Mouse (Mus musculus): ENCODE data around the gene Cysrt1. TPM values are rescaled to one million over a fixed set of nuclear protein-coding genes. Genes with fewer than 3 reads are reported as not detected.
A peak's percentile ranks its signal among the peaks of the same experiment; 100 is the strongest.

Cysrt1 gene
- total and polyA plus RNA-seq, 2 experiments from 2014 or later = not detected

GRCm38 (mm10) chr2:25278928-25279882, 37.0 kb upstream of the Cysrt1 start:
- no peak overlapping the region for H3K4me2 ChIP-seq (ENCODE audit: low read depth, low read length)
- no peaks in the 10 kb centered on the region for H3K9me3 ChIP-seq (replicated peaks; ENCODE audit: control insufficient read depth, low read length)
- TF ChIP-seq CTCF (IDR thresholded peaks at IDR 0.05; ENCODE audit: low read depth) (peak; percentile 83), EP300 (IDR thresholded peaks at IDR 0.05; ENCODE audit: low read depth) (no peak)
- H3K36me3 ChIP-seq (replicated peaks; ENCODE audit: control insufficient read depth, insufficient read depth, low read length) = peaks cover 93% of the 10 kb centered on the region
- ATAC-seq (ENCODE audit: insufficient read depth, low read depth) (0 out of 2 replicates have a peak, but pooled peaks have one; percentile 33), DNase-seq (ENCODE audit: low spot score) (peak; percentile 74)
- no peaks in the 10 kb centered on the region for H3K27me3 ChIP-seq (ENCODE audit: control insufficient read depth, insufficient read depth, low read length)
- no peak overlapping the region for H3K4me3 ChIP-seq (ENCODE audit: low read depth, low read length)
- no peak overlapping the region for H3K9ac ChIP-seq (replicated peaks; ENCODE audit: low read depth, low read length)
- 55% methylated on average over 13 of the region's 13 CpGs for WGBS
- H3K4me1 ChIP-seq (ENCODE audit: control insufficient read depth, insufficient read depth) = no peaks in the 10 kb centered on the region
- no peak overlapping the region for H3K27ac ChIP-seq (ENCODE audit: low read depth)

- DNase-seq (ENCODE audit: low spot score) (no peak), ATAC-seq (ENCODE audit: insufficient read depth, low read depth) (no peak)
- TF ChIP-seq EP300 (IDR thresholded peaks at IDR 0.05; ENCODE audit: low read depth) = no peak
- TF ChIP-seq CTCF (IDR thresholded peaks at IDR 0.05; ENCODE audit: low read depth) = no peak
- Histone ChIP-seq H3K4me1 (ENCODE audit: control insufficient read depth, insufficient read depth) (peaks cover 17% of the 10 kb centered on the region), H3K9ac (replicated peaks; ENCODE audit: low read depth, low read length) (peak overlapping the region; percentile 67), H3K27ac (ENCODE audit: low read depth) (peak overlapping the region; percentile 87), H3K9me3 (replicated peaks; ENCODE audit: control insufficient read depth, low read length) (no peaks in the 10 kb centered on the region), H3K27me3 (ENCODE audit: control insufficient read depth, insufficient read depth, low read length) (no peaks in the 10 kb centered on the region), H3K4me3 (ENCODE audit: low read depth, low read length) (peak overlapping the region; percentile 80), H3K36me3 (replicated peaks; ENCODE audit: control insufficient read depth, insufficient read depth, low read length) (peaks cover 61% of the 10 kb centered on the region), H3K4me2 (ENCODE audit: low read depth, low read length) (peak overlapping the region; percentile 85)
- 24% methylated on average over 16 of the region's 16 CpGs for WGBS
Observed at GRCm38 (mm10) chr2:25273010-25273409, 30.8 kb upstream of the Cysrt1 start.

GRCm38 (mm10) chr2:25272515-25272914, 30.3 kb upstream of the Cysrt1 start:
- WGBS = 0% methylated on average over 28 of the region's 29 CpGs
- no peaks in the 10 kb centered on the region for H3K9me3 ChIP-seq (replicated peaks; ENCODE audit: control insufficient read depth, low read length)
- peak overlapping the region; percentile 87 for H3K27ac ChIP-seq (ENCODE audit: low read depth)
- H3K9ac ChIP-seq (replicated peaks; ENCODE audit: low read depth, low read length) = peak overlapping the region; percentile 67
- H3K36me3 ChIP-seq (replicated peaks; ENCODE audit: control insufficient read depth, insufficient read depth, low read length) = peaks cover 56% of the 10 kb centered on the region
- H3K27me3 ChIP-seq (ENCODE audit: control insufficient read depth, insufficient read depth, low read length) = no peaks in the 10 kb centered on the region
- H3K4me3 ChIP-seq (ENCODE audit: low read depth, low read length) = peak overlapping the region; percentile 80
- peaks cover 17% of the 10 kb centered on the region for H3K4me1 ChIP-seq (ENCODE audit: control insufficient read depth, insufficient read depth)
- H3K4me2 ChIP-seq (ENCODE audit: low read depth, low read length) = peak overlapping the region; percentile 85
- ATAC-seq (ENCODE audit: insufficient read depth, low read depth) (peak; percentile 9; the same call in 1 of the 2 replicates), DNase-seq (ENCODE audit: low spot score) (no peak)
- TF ChIP-seq CTCF (IDR thresholded peaks at IDR 0.05; ENCODE audit: low read depth) (no peak), EP300 (IDR thresholded peaks at IDR 0.05; ENCODE audit: low read depth) (no peak)

- Histone ChIP-seq H3K27ac (ENCODE audit: low read depth) (peak within 1 kb of the TSS; percentile 87), H3K27me3 (ENCODE audit: control insufficient read depth, insufficient read depth, low read length) (no peaks in the 10 kb centered on the region), H3K9me3 (replicated peaks; ENCODE audit: control insufficient read depth, low read length) (no peaks in the 10 kb centered on the region), H3K9ac (replicated peaks; ENCODE audit: low read depth, low read length) (peak within 1 kb of the TSS; percentile 67), H3K4me3 (ENCODE audit: low read depth, low read length) (peak within 1 kb of the TSS; percentile 80), H3K4me2 (ENCODE audit: low read depth, low read length) (peak within 1 kb of the TSS; percentile 85), H3K4me1 (ENCODE audit: control insufficient read depth, insufficient read depth) (peaks cover 22% of the 10 kb centered on the region), H3K36me3 (replicated peaks; ENCODE audit: control insufficient read depth, insufficient read depth, low read length) (peaks cover 51% of the 10 kb centered on the region)
- under 1% methylated on average over 55 of the region's 55 CpGs for WGBS
- TF ChIP-seq CTCF (IDR thresholded peaks at IDR 0.05; ENCODE audit: low read depth) (peak; percentile 40), EP300 (IDR thresholded peaks at IDR 0.05; ENCODE audit: low read depth) (no peak)
- ATAC-seq (ENCODE audit: insufficient read depth, low read depth) (peak; percentile 98), DNase-seq (ENCODE audit: low spot score) (peak; percentile 91)
Observed at GRCm38 (mm10) chr2:25271827-25272511, 29.7 kb upstream of the Cysrt1 start, which contains the start of the genes Ssna1 and Anapc2. Gene Ssna1 (minus strand): TSS chr2:25272438. Gene Anapc2 (plus strand): TSS chr2:25272478.

- Histone ChIP-seq H3K4me2 (ENCODE audit: low read depth, low read length) (no peak overlapping the region), H3K4me1 (ENCODE audit: control insufficient read depth, insufficient read depth) (peaks cover 36% of the 10 kb centered on the region), H3K27me3 (ENCODE audit: control insufficient read depth, insufficient read depth, low read length) (no peaks in the 10 kb centered on the region), H3K9ac (replicated peaks; ENCODE audit: low read depth, low read length) (no peak overlapping the region), H3K36me3 (replicated peaks; ENCODE audit: control insufficient read depth, insufficient read depth, low read length) (peaks cover 22% of the 10 kb centered on the region), H3K27ac (ENCODE audit: low read depth) (no peak overlapping the region), H3K9me3 (replicated peaks; ENCODE audit: control insufficient read depth, low read length) (no peaks in the 10 kb centered on the region), H3K4me3 (ENCODE audit: low read depth, low read length) (no peak overlapping the region)
- WGBS = 57% methylated on average over 4 of the region's 4 CpGs
- ATAC-seq (ENCODE audit: insufficient read depth, low read depth) (no peak), DNase-seq (ENCODE audit: low spot score) (no peak)
- TF ChIP-seq EP300 (IDR thresholded peaks at IDR 0.05; ENCODE audit: low read depth) (no peak), CTCF (IDR thresholded peaks at IDR 0.05; ENCODE audit: low read depth) (no peak)
Observed at GRCm38 (mm10) chr2:25267746-25268309, 25.6 kb upstream of the Cysrt1 start.
